Mouse (Mus musculus) neural tube, embryonic 13.5 days (tissue): Measurements from ENCODE around the gene Hsd17b13. TPM values are rescaled to one million over a fixed set of nuclear protein-coding genes. Genes with fewer than 3 reads are reported as not detected.

ENCODE experiments used
- polyA plus RNA-seq: library from polyadenylated mRNA; unstranded; fragments of >200 nt; fragmentation: Nextera tagmentation; extraction: Ambion mirVana; gene quantifications from 2 replicates; pipeline ENCODE4 v1.2.1, GENCODE M21; 2015

Hsd17b13 gene
- polyA plus RNA-seq, 1 experiment from 2014 or later = not detected

Other genes with a start within 250 kb of the Hsd17b13 start
- 29.2 and 32.5 TPM in 2 replicates for gene Klhl8, start 66.2 kb downstream of the Hsd17b13 start, polyA plus RNA-seq
- gene Hsd17b11, start 44.5 kb upstream of the Hsd17b13 start, polyA plus RNA-seq = 2.3 and 2.7 TPM in 2 replicates
- gene Nudt9, start 68.9 kb upstream of the Hsd17b13 start, polyA plus RNA-seq = 65.9 and 76.2 TPM in 2 replicates
- gene Gm17660, start 100.2 kb upstream of the Hsd17b13 start, polyA plus RNA-seq = not detected in 2 replicates
- 195 and 200 TPM in 2 replicates for gene Sparcl1, start 136.3 kb upstream of the Hsd17b13 start, polyA plus RNA-seq
- gene Dspp, start 193.3 kb upstream of the Hsd17b13 start, polyA plus RNA-seq = not detected in 2 replicates
- 0.48 and 0.87 TPM in 2 replicates for gene Dmp1, start 225.2 kb upstream of the Hsd17b13 start, polyA plus RNA-seq